Mouse (Mus musculus) MEL (cell line): ENCODE data around the gene Gm20388.

Source experiments
- BHLHE40 ChIP-seq: IDR thresholded peaks from 2 replicates; pipeline ENCODE4 v1.6.1; 2012; ENCODE audit warnings: low read depth, mild to moderate bottlenecking, inconsistent platforms, low read length, improper control_type of control experiment, borderline replicate concordance
- CTCF ChIP-seq, 3 experiments: IDR thresholded peaks in 2 of 3; conservative IDR thresholded peaks in 1 of 3; 2 replicates each; pipeline ENCODE4 v1.5.1; 2011 to 2012; ENCODE audit warnings: low read length in 3 of 3, low read depth in 2 of 3, mild to moderate bottlenecking in 2 of 3, improper control_type of control experiment in 1 of 3, inconsistent platforms in 1 of 3, mixed read lengths in 1 of 3, moderate library complexity in 1 of 3; ENCODE audit not compliant: control insufficient read depth in 1 of 3, insufficient read depth in 1 of 3, poor library complexity in 1 of 3, severe bottlenecking in 1 of 3
- POLR2A ChIP-seq, 2 experiments: IDR thresholded peaks; 2 replicates each; pipeline ENCODE4 v1.6.1; 2011 to 2012; ENCODE audit warnings: low read length in 2 of 2, mild to moderate bottlenecking in 2 of 2, control low read depth in 1 of 2, improper control_type of control experiment in 1 of 2, low read depth in 1 of 2, moderate library complexity in 1 of 2; ENCODE audit not compliant: control insufficient read depth in 1 of 2, insufficient read depth in 1 of 2, poor library complexity in 1 of 2
- TBP ChIP-seq: IDR thresholded peaks from 2 replicates; pipeline ENCODE4 v1.8.0; 2011; ENCODE audit warnings: low read depth, low read length, improper control_type of control experiment
- TCF12 ChIP-seq: IDR thresholded peaks from 2 replicates; pipeline ENCODE4 v1.6.1; 2014; ENCODE audit warnings: low read depth, mild to moderate bottlenecking, inconsistent platforms, low read length, improper control_type of control experiment, moderate library complexity
- UBTF ChIP-seq: IDR thresholded peaks from 2 replicates; pipeline ENCODE4 v1.6.1; 2012; ENCODE audit warnings: low read depth, mild to moderate bottlenecking, inconsistent platforms, low read length, improper control_type of control experiment, moderate library complexity, borderline replicate concordance; ENCODE audit not compliant: insufficient read depth
- ZC3H11A ChIP-seq: IDR thresholded peaks from 2 replicates; pipeline ENCODE4 v1.6.1; 2012; ENCODE audit warnings: low read depth, mild to moderate bottlenecking, inconsistent platforms, low read length, improper control_type of control experiment

GRCm38 (mm10) chr8:121987892-121988291 lies 2077.3 kb downstream of the Gm20388 start:
- TF ChIP-seq CTCF (IDR thresholded peaks at IDR 0.05 in 2 of 3, conservative IDR thresholded peaks at IDR 0.05 in 1 of 3; ENCODE audit: control insufficient read depth in 1 of 3, insufficient read depth in 1 of 3, low read depth in 2 of 3, low read length in 3 of 3, poor library complexity in 1 of 3, severe bottlenecking in 1 of 3) (no peak), POLR2A (IDR thresholded peaks at IDR 0.05; ENCODE audit: control insufficient read depth in 1 of 2, insufficient read depth in 1 of 2, low read depth in 1 of 2, low read length in 2 of 2, poor library complexity in 1 of 2) (no peak), BHLHE40 (no peak), TCF12 (no peak), UBTF (no peak), ZC3H11A (no peak), TBP (no peak)
